Mouse (Mus musculus): ENCODE data around the gene Tgfb3. TPM values are rescaled to one million over a fixed set of nuclear protein-coding genes. Genes with fewer than 3 reads are reported as not detected.

Gene Tgfb3
- total and polyA plus RNA-seq, 3 experiments: 0.42 to 0.96 TPM; not detected in 1

DNA sequence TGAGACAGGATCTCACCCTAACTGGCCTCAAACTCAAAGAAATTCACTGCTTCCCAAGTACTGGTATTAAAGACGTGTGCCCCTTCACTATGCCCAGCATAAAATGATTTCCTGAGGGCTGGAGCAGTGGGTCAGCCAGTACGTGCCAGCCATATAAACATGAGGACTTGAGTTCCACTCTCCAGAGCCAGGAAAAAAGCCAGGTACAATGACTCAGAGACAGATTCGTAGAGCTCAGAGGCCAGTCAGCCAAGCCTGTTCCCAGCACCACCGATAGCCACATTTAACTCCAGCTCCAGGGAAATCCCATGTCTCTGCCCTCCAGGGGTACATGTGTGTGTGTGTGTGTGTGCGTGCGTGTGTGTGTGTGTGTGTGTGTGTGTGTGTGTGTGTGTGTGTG, 39.1 kb downstream of the Tgfb3 start:
- Histone ChIP-seq H3K27ac (ENCODE audit: control insufficient read depth, low read depth, low read length) (no peak overlapping the region), H3K36me3 (ENCODE audit: control insufficient read depth in 1 of 2, insufficient read depth in 2 of 2, low read length in 2 of 2) (no peaks in the 10 kb centered on the region), H3K4me1 (ENCODE audit: control insufficient read depth in 1 of 2, insufficient read depth in 2 of 2, low read length in 2 of 2) (no peaks in the 10 kb centered on the region), H3K4me3 (ENCODE audit: control insufficient read depth in 1 of 2, insufficient read depth in 1 of 2, low read depth in 2 of 2, low read length in 2 of 2) (no peak overlapping the region), H3K9ac (ENCODE audit: control insufficient read depth, low read depth, low read length, poor library complexity, severe bottlenecking) (no peak overlapping the region), H3K27me3 (ENCODE audit: control insufficient read depth in 1 of 2, insufficient read depth in 2 of 2, low read length in 2 of 2) (no peaks in the 10 kb centered on the region), H3K9me3 (replicated peaks; ENCODE audit: insufficient read depth, low read length) (no peaks in the 10 kb centered on the region), H3K79me2 (ENCODE audit: control insufficient read depth, insufficient read depth, low read length, poor library complexity) (no peaks in the 10 kb centered on the region)
- no peak for TF ChIP-seq MAZ (IDR thresholded peaks at IDR 0.05; ENCODE audit: low read depth, low read length)
- TF ChIP-seq ZKSCAN1 (IDR thresholded peaks at IDR 0.05; ENCODE audit: low read depth, low read length): no peak
- TF ChIP-seq MYC (IDR thresholded peaks at IDR 0.05; ENCODE audit: low read depth, low read length): no peak
- no peak for TF ChIP-seq POLR2A (IDR thresholded peaks at IDR 0.05; ENCODE audit: control insufficient read depth in 1 of 2, insufficient read depth in 1 of 2, low read depth in 1 of 2, low read length in 2 of 2, poor library complexity in 1 of 2)
- DNase-seq (ENCODE audit: low read depth, low spot score): no peak

GRCm38 (mm10) chr12:86039078-86039477, 39.8 kb downstream of the Tgfb3 start:
- no peaks in the 10 kb centered on the region for H3K27me3 ChIP-seq (ENCODE audit: control insufficient read depth in 1 of 2, insufficient read depth in 2 of 2, low read length in 2 of 2)
- H3K27ac ChIP-seq (ENCODE audit: control insufficient read depth, low read depth, low read length): no peak overlapping the region
- DNase-seq (ENCODE audit: low read depth, low spot score): no peak
- TF ChIP-seq MAZ (IDR thresholded peaks at IDR 0.05; ENCODE audit: low read depth, low read length) (no peak), POLR2AphosphoS5 (IDR thresholded peaks at IDR 0.05; ENCODE audit: borderline replicate concordance, low read depth, low read length) (no peak), KAT2A (conservative IDR thresholded peaks at IDR 0.05; ENCODE audit: low read depth, low read length) (no peak), BHLHE40 (IDR thresholded peaks at IDR 0.05; ENCODE audit: borderline replicate concordance, low read depth, low read length) (no peak), USF2 (IDR thresholded peaks at IDR 0.05; ENCODE audit: borderline replicate concordance in 1 of 2, insufficient read depth in 1 of 2, low read depth in 1 of 2, low read length in 2 of 2) (no peak), RCOR1 (IDR thresholded peaks at IDR 0.05; ENCODE audit: low read depth, low read length) (no peak), ZMIZ1 (IDR thresholded peaks at IDR 0.05; ENCODE audit: low read depth, low read length) (no peak), ETS1 (IDR thresholded peaks at IDR 0.05; ENCODE audit: low read depth, low read length) (no peak), E2F4 (IDR thresholded peaks at IDR 0.05; ENCODE audit: borderline replicate concordance, low read depth, low read length) (no peak), EP300 (IDR thresholded peaks at IDR 0.05; ENCODE audit: low read depth in 1 of 2, low read length in 2 of 2) (no peak), CTCF (IDR thresholded peaks at IDR 0.05 in 2 of 3, conservative IDR thresholded peaks at IDR 0.05 in 1 of 3; ENCODE audit: control insufficient read depth in 1 of 3, insufficient read depth in 1 of 3, low read depth in 2 of 3, low read length in 3 of 3, poor library complexity in 1 of 3, severe bottlenecking in 1 of 3) (no peak), POLR2AphosphoS2 (IDR thresholded peaks at IDR 0.05; ENCODE audit: low read length) (no peak), MYC (IDR thresholded peaks at IDR 0.05; ENCODE audit: low read depth, low read length) (no peak), NRF1 (IDR thresholded peaks at IDR 0.05; ENCODE audit: insufficient read depth, low read depth, low read length, poor library complexity, severe bottlenecking) (no peak), TCF12 (IDR thresholded peaks at IDR 0.05; ENCODE audit: low read depth, low read length) (no peak), TAL1 (IDR thresholded peaks at IDR 0.05; ENCODE audit: low read length) (no peak), GABPA (IDR thresholded peaks at IDR 0.05; ENCODE audit: low read depth, low read length) (no peak), ZC3H11A (IDR thresholded peaks at IDR 0.05; ENCODE audit: low read depth, low read length) (no peak)
- H3K36me3 ChIP-seq (ENCODE audit: control insufficient read depth in 1 of 2, insufficient read depth in 2 of 2, low read length in 2 of 2): no peaks in the 10 kb centered on the region
- no peaks in the 10 kb centered on the region for H3K4me1 ChIP-seq (ENCODE audit: control insufficient read depth in 1 of 2, insufficient read depth in 2 of 2, low read length in 2 of 2)
- no peak overlapping the region for H3K4me3 ChIP-seq (ENCODE audit: control insufficient read depth in 1 of 2, insufficient read depth in 1 of 2, low read depth in 2 of 2, low read length in 2 of 2)
- no peak overlapping the region for H3K9ac ChIP-seq (ENCODE audit: control insufficient read depth, low read depth, low read length, poor library complexity, severe bottlenecking)
- H3K79me2 ChIP-seq (ENCODE audit: control insufficient read depth, insufficient read depth, low read length, poor library complexity): no peaks in the 10 kb centered on the region
- H3K9me3 ChIP-seq (replicated peaks; ENCODE audit: insufficient read depth, low read length): no peaks in the 10 kb centered on the region

Measured in MEL (cell line).